Mouse (Mus musculus) limb, embryonic 11.5 days (tissue): Measurements from ENCODE around the gene Ahcyl2. TPM values are rescaled to one million over a fixed set of nuclear protein-coding genes. Genes with fewer than 3 reads are reported as not detected.
"Not testable (repeated sequence)": the region's sequence is repeated elsewhere in the genome, so short reads cannot be mapped to it uniquely, and the experiment has no call there.

Source experiments
- ATAC-seq: fragments of 200-750 bp; cut with Nextera tagmentation; 2 replicates; pipeline ENCODE4 v1.8.0; 2017; ENCODE audit warnings: low read depth; ENCODE audit not compliant: insufficient number of reproducible peaks, low FRiP score, low TSS enrichment
- DNase-seq: peaks from one replicate; pipeline ENCODE4 v3.0.0-alpha.2; 2015; ENCODE audit warnings: low spot score
- H3K27ac ChIP-seq: fragments of 300-500 bp; sonication (generic); replicated peaks from 2 replicates; pipeline ENCODE4 v1.5.1; 2014; ENCODE audit warnings: low read depth, mild to moderate bottlenecking, low read length
- H3K27me3 ChIP-seq: fragments of 300-500 bp; sonication (generic); 2 replicates; pipeline ENCODE4 v1.6.1; 2014; ENCODE audit warnings: mild to moderate bottlenecking, low read length, mixed read lengths; ENCODE audit not compliant: control insufficient read depth, insufficient read depth
- H3K36me3 ChIP-seq: fragments of 300-500 bp; sonication (generic); 2 replicates; pipeline ENCODE4 v1.6.1; 2014; ENCODE audit warnings: mild to moderate bottlenecking, low read length, moderate library complexity, mixed read lengths; ENCODE audit not compliant: control insufficient read depth, insufficient read depth
- H3K4me1 ChIP-seq: fragments of 300-500 bp; sonication (generic); 2 replicates; pipeline ENCODE4 v1.6.1; 2014; ENCODE audit warnings: low read length, mixed read lengths; ENCODE audit not compliant: control insufficient read depth, insufficient read depth
- H3K4me2 ChIP-seq: fragments of 300-500 bp; sonication (generic); 2 replicates; pipeline ENCODE4 v1.6.1; 2014; ENCODE audit warnings: low read depth, mild to moderate bottlenecking, moderate library complexity; ENCODE audit not compliant: severe bottlenecking
- H3K4me3 ChIP-seq: fragments of 300-500 bp; sonication (generic); 2 replicates; pipeline ENCODE4 v1.5.1; 2014; ENCODE audit warnings: low read depth, low read length
- H3K9ac ChIP-seq: fragments of 300-500 bp; sonication (generic); 2 replicates; pipeline ENCODE4 v1.6.1; 2014; ENCODE audit warnings: mild to moderate bottlenecking, low read length
- H3K9me3 ChIP-seq: fragments of 300-500 bp; sonication (generic); 2 replicates; pipeline ENCODE4 v1.6.1; 2016; ENCODE audit warnings: low read length; ENCODE audit not compliant: control insufficient read depth
- whole genome bisulfite sequencing: fragments of 180-500 bp; shearing (Covaris S2); extraction: QIAGEN DNeasy Blood & Tissue Kit; methylation state at CpG from one replicate; pipeline ENCODE4 v1.1.7; 2014; 5-methylcytosine and 5-hydroxymethylcytosine counted together
- polyA plus RNA-seq: library from polyadenylated mRNA; unstranded; fragments of >200 nt; fragmentation: Nextera tagmentation; extraction: Ambion mirVana; gene quantifications from 2 replicates; pipeline ENCODE4 v1.2.1, GENCODE M21; 2014

Ahcyl2 gene
- polyA plus RNA-seq, 1 experiment from 2014 or later = 16.5 TPM

DNA sequence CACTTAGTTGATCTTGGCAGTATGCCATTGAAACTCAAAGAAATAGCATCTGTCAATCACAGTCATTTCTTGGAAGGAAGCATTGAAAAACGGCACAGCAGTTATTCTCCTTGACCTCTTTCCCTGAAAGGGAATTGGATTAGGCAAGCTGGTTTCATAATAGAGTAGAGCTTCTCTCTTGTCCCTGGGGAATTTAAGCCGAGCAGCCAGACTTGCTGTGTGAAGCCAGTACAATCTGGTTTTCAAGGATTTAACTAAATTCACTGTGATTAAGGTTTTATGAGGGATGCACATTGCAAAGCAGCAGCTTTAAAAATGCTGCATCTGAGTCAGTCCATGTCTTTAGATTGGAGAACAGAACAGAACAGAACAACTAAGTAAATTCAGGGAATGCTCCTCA lies 46.8 kb downstream of the Ahcyl2 start:
- no peaks in the 10 kb centered on the region for H3K4me1 ChIP-seq
- H3K4me2 ChIP-seq = no peak overlapping the region
- H3K36me3 ChIP-seq = no peaks in the 10 kb centered on the region
- 61% methylated on average over 2 of the region's 2 CpGs for WGBS
- H3K9ac ChIP-seq = no peak overlapping the region
- no peaks in the 10 kb centered on the region for H3K9me3 ChIP-seq
- DNase-seq (no peak), ATAC-seq (no peak)
- no peak overlapping the region for H3K4me3 ChIP-seq
- no peak overlapping the region for H3K27ac ChIP-seq
- H3K27me3 ChIP-seq = no peaks in the 10 kb centered on the region

DNA sequence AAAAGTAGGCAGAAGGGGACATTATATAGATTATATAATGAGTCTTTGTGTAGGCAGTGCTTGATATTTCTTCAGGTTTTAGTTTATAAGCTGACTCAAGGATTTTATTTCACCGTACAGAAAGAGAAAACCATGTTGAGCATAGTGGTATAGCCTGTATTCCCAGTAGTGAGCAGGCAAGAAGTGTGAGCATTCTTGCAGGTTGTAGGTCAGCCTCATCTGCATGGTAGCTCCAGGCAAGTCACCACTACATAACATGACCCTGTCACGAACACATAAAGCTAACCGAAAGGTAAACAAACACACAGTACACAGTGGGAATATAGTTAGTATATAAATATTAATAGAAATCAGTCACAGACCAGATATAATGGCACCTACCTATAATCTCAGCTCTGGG lies 47.2 kb downstream of the Ahcyl2 start:
- 91% methylated on average over 3 of the region's 3 CpGs for WGBS
- no peak overlapping the region for H3K27ac ChIP-seq
- ATAC-seq (no peak), DNase-seq (no peak)
- H3K9ac ChIP-seq = no peak overlapping the region
- H3K4me2 ChIP-seq = no peak overlapping the region
- H3K27me3 ChIP-seq = no peaks in the 10 kb centered on the region
- no peak overlapping the region for H3K4me3 ChIP-seq
- no peaks in the 10 kb centered on the region for H3K9me3 ChIP-seq
- no peaks in the 10 kb centered on the region for H3K4me1 ChIP-seq
- no peaks in the 10 kb centered on the region for H3K36me3 ChIP-seq

GRCm38 (mm10) chr6:29815634-29816033 lies 47.8 kb downstream of the Ahcyl2 start:
- Histone ChIP-seq H3K27me3 (no peaks in the 10 kb centered on the region), H3K4me2 (no peak overlapping the region), H3K9ac (no peak overlapping the region), H3K4me3 (no peak overlapping the region), H3K36me3 (no peaks in the 10 kb centered on the region), H3K9me3 (no peaks in the 10 kb centered on the region), H3K27ac (no peak overlapping the region), H3K4me1 (no peaks in the 10 kb centered on the region)
- WGBS = 94% methylated on average over 2 of the region's 2 CpGs
- DNase-seq (no peak), ATAC-seq (no peak)

- 87% methylated on average over 12 of the region's 12 CpGs for WGBS
Measured at GRCm38 (mm10) chr6:29816371-29816770, 48.6 kb downstream of the Ahcyl2 start.

GRCm38 (mm10) chr6:29819309-29819708 lies 51.5 kb downstream of the Ahcyl2 start:
- no peak for ATAC-seq
- H3K9me3 ChIP-seq = no peaks in the 10 kb centered on the region
- no peak for DNase-seq
- H3K27me3 ChIP-seq = no peaks in the 10 kb centered on the region
- no peak overlapping the region for H3K27ac ChIP-seq
- H3K9ac ChIP-seq = no peak overlapping the region
- H3K36me3 ChIP-seq = no peaks in the 10 kb centered on the region
- no peaks in the 10 kb centered on the region for H3K4me1 ChIP-seq
- 35% methylated on average over 3 of the region's 3 CpGs for WGBS
- H3K4me2 ChIP-seq = no peak overlapping the region
- H3K4me3 ChIP-seq = no peak overlapping the region

More at GRCm38 (mm10) chr6:29816371-29816770, 48.6 kb downstream of the Ahcyl2 start:
- DNase-seq, H3K36me3 ChIP-seq, H3K27me3 ChIP-seq, H3K4me2 ChIP-seq, H3K27ac ChIP-seq, H3K9ac ChIP-seq, ATAC-seq, H3K4me3 ChIP-seq, H3K4me1 ChIP-seq, H3K9me3 ChIP-seq: not testable (repeated sequence)

DNA sequence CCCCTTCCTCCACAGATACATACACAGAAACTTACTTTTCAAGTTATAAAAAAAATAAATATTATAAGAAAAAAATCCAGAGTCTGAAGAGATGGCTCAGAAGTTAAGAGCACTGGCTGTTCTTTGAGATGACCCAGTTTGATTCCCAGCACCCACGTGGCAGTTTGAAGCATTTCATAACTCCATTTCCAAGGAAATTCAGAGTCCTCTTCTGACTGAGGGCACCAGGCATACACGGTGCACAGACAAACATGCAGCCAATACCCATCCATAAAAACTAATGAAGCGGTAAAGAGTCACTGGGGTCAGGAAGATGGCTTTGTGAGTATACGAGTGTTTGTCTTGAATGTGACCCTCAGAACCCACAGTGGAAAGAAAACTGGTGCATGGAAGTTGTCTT lies 52.5 kb downstream of the Ahcyl2 start:
- Histone ChIP-seq H3K4me2 (no peak overlapping the region), H3K9ac (no peak overlapping the region), H3K4me1 (no peaks in the 10 kb centered on the region), H3K9me3 (no peaks in the 10 kb centered on the region), H3K27ac (no peak overlapping the region), H3K4me3 (no peak overlapping the region), H3K27me3 (no peaks in the 10 kb centered on the region), H3K36me3 (no peaks in the 10 kb centered on the region)
- WGBS = 78% methylated on average over 4 of the region's 4 CpGs
- no peak for DNase-seq
- ATAC-seq = no peak

GRCm38 (mm10) chr6:29820926-29821325 lies 53.1 kb downstream of the Ahcyl2 start:
- Histone ChIP-seq H3K9me3 (no peaks in the 10 kb centered on the region), H3K4me3 (no peak overlapping the region), H3K27ac (no peak overlapping the region), H3K9ac (no peak overlapping the region), H3K27me3 (no peaks in the 10 kb centered on the region), H3K36me3 (no peaks in the 10 kb centered on the region), H3K4me1 (no peaks in the 10 kb centered on the region), H3K4me2 (no peak overlapping the region)
- 95% methylated on average over 3 of the region's 3 CpGs for WGBS
- DNase-seq (no peak), ATAC-seq (no peak)

DNA sequence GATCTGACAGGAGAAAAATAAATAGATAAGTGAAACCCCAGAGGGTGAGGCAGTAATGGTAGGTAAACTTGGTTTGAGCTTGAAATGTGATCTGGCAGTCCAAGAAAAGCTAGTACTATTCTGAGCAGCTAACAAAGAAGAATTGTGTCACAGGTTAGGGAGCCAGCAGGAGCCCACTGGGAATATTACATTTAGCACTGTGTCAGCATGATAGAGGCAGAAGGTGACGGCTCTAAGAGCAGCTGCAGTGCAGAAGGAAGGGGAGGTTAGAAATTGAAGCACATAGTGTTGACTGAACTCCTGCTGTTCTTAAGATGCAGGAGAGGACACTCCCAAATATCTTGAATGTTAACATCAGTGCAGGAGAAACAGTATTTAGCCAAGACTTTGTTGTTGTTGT lies 54.0 kb downstream of the Ahcyl2 start:
- Histone ChIP-seq H3K27me3 (no peaks in the 10 kb centered on the region), H3K9ac (no peak overlapping the region)
- no peak for ATAC-seq

DNA sequence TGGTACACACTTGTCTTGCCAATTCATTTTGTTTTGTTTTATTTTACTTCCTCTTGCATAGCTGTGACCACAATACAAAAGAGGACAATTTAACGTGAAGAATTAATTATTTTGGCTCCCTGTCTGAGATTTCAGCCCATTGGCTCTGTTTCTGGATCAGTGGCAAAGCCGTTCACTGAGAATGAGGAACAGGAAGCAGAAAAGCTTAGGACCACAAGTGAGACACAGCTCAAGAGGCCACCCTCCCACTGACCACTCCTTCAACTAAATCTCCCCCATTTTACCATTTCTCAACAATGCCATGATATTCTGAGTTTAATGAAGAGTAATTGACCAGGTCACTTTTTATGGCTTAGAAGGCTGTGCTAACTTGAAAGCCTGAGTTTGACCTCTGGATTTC lies 57.5 kb downstream of the Ahcyl2 start:
- WGBS = 72% methylated on average over 2 of the region's 2 CpGs
- Histone ChIP-seq H3K9ac (no peak overlapping the region), H3K27ac (no peak overlapping the region), H3K4me3 (no peak overlapping the region), H3K4me2 (no peak overlapping the region), H3K36me3 (no peaks in the 10 kb centered on the region), H3K4me1 (no peaks in the 10 kb centered on the region), H3K27me3 (no peaks in the 10 kb centered on the region), H3K9me3 (no peaks in the 10 kb centered on the region)
- DNase-seq (no peak), ATAC-seq (no peak)

More for the DNA sequence above, 54.0 kb downstream of the Ahcyl2 start:
- WGBS = 73% methylated on average over 1 of the region's 1 CpGs
- DNase-seq = no peak
- Histone ChIP-seq H3K4me2 (no peak overlapping the region), H3K27ac (no peak overlapping the region), H3K36me3 (no peaks in the 10 kb centered on the region), H3K9me3 (no peaks in the 10 kb centered on the region), H3K4me3 (no peak overlapping the region), H3K4me1 (no peaks in the 10 kb centered on the region)
